Mouse (Mus musculus) layer of hippocampus, postnatal 25 days (tissue): ENCODE results near the gene Itpr1. TPM values are rescaled to one million over a fixed set of nuclear protein-coding genes. Genes with fewer than 3 reads are reported as not detected.

Source experiments
- DNase-seq, 2 experiments: peaks; one replicate each; pipeline ENCODE4 v3.0.0; 2022; ENCODE audit warnings: mixed read lengths in 2 of 2, low spot score in 1 of 2; ENCODE audit errors: extremely low spot score in 1 of 2
- total RNA-seq, 2 experiments: library from RNA; stranded (reverse); gene quantifications; 2 replicates each; pipeline ENCODE4 v1.2.3; 2021

Itpr1 gene
- total RNA-seq, 2 experiments from 2014 or later: 258 to 259 TPM

GRCm38 (mm10) chr6:108494994-108495393 is 282.1 kb downstream of the Itpr1 start:
- no peak for DNase-seq

DNA sequence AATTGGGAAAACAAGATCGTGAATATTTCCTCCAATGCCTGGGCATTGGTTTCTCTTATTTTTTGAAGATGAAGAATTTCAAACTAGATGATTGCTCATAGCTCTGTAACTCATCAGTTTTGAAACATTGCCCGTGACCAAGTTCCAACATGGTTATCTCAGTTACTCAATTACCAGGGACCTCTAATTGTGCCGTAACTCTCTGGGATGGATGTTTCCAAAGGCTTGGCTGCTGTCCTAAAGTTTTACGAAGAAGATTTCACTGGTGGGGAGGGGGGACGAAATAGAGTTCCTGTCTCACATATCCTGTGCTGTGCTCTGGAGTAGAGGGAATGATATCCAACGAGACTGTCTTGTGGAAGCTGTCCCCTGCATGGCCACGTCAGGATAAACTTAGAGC is 285.2 kb downstream of the Itpr1 start:
- no peak for DNase-seq

DNA sequence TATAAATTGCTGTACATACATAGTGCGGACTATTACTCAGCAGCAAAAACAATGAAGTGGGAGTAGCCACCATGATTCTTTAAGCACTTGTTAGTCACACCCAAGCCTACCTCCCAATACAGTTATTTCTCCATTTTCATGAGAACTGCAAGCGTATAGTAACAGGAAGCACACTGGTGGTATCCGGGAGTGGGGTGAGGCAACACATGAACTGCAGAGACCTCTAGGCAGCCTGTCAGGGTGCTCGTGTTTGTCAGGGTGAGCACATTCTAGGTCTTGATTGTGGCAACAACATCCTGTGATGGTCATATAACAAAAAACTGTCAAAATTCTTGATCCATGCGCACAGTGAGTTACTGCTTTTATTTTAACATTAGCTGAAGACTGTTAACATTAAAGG is 290.8 kb downstream of the Itpr1 start:
- no peak for DNase-seq

DNA sequence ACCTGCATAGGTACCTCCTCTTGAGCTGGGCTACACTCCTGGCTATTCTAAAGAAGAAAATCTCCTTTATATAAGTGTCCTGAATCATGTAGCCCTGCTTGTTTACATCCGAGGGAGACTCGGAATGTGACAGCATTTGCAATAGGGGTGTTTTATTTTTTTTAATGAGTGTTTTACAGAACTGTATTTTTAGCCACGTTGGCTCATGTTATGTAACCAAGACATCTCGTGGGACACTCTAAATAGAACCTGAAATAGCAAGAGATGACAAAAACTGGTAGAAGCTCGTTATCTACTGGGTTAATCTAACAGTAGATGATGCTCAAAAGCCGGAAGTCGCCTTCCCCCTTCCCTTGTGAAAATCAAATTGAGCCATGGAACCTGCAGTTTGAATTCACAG is 291.8 kb downstream of the Itpr1 start:
- no peak for DNase-seq

- DNase-seq: no peak
These were observed 293.3 kb downstream of the Itpr1 start for GRCm38 (mm10) chr6:108506161-108506560.

DNA sequence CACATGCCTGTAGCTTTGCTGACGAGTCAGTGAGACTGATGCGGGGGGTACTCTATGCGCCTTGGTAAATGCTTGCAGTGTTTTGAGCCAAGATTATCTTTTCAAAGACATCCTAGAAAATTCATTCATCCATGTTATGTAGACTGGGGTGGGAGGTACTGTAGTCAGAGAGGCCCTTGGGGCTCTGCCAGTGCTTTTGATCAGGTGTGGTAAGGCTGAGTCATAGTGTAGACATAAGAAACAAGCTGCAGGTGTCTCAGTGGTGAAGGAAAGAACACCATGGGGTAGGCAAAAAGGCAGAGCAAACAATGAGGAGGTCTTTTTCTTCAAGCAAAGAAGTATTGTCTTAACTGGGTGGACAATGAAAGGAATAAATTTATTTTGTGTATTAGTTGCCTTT is 294.4 kb downstream of the Itpr1 start:
- DNase-seq: no peak

DNA sequence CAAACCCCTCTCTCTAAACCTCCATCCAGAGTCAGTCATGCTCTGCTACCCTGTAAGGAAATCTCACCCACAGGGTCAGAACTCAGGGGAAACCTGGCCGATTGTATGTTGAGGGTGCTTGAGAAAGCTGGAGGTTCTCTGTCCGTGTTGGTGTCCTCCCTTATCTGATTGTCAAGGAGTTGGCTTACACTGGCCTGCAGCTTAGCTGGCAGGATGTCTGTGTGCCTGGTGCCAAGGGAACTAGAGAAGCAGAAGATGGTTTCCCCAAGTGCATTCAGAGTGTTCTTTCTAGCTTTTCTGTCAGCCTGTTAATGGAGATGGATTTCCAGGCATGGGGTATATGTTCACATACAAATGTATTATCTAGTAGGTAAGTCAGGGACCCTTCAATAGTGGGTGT is 296.4 kb downstream of the Itpr1 start:
- DNase-seq: no peak

DNA sequence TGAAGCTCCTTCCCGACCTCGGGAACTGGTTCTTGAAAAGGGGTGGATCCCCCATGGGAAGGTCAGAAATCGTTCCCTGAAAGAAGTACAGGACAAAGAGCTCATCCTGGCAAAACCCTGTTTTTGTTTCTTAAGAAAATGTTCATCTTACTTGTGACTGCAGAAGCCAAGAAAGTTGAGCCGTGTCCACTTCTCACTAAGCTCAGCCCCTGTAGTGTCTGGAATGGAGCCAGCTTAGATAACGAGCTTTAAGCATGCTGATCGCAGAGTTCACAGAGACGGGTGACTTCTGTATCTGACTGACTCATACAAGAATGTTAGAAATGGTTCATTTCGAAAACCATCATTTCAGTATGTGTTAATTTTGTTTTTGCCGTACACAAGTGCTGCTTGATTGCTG is 297.2 kb downstream of the Itpr1 start:
- no peak for DNase-seq

GRCm38 (mm10) chr6:108512097-108512496 is 299.2 kb downstream of the Itpr1 start:
- DNase-seq: no peak

- DNase-seq: no peak
These were observed 300.1 kb downstream of the Itpr1 start for GRCm38 (mm10) chr6:108512994-108513393.

DNA sequence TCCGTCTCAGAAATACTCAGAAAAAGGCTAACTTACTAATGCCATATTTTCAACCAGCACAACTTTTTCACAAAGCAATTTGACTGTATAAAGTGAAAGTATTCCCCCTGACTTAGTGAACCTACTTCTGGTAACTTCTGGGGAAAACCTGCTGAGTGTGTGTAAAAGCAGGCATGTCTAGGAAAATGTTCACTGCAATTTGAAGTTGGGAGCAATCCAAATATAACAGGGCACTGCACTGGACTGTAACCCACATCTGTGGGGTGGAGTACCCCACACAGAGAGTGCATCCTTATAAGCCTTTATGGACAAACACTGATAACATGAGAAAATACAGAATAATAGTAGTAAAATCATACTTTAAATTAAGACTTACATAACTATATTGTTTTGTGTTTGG is 303.4 kb downstream of the Itpr1 start:
- no peak for DNase-seq

- DNase-seq: no peak
These were observed 304.5 kb downstream of the Itpr1 start for GRCm38 (mm10) chr6:108517241-108517981.

GRCm38 (mm10) chr6:108517986-108518385 is 305.1 kb downstream of the Itpr1 start:
- DNase-seq: no peak

GRCm38 (mm10) chr6:108518552-108518951 is 305.7 kb downstream of the Itpr1 start:
- no peak for DNase-seq

- no peak for DNase-seq
These were observed 306.4 kb downstream of the Itpr1 start for GRCm38 (mm10) chr6:108519327-108519726.

DNA sequence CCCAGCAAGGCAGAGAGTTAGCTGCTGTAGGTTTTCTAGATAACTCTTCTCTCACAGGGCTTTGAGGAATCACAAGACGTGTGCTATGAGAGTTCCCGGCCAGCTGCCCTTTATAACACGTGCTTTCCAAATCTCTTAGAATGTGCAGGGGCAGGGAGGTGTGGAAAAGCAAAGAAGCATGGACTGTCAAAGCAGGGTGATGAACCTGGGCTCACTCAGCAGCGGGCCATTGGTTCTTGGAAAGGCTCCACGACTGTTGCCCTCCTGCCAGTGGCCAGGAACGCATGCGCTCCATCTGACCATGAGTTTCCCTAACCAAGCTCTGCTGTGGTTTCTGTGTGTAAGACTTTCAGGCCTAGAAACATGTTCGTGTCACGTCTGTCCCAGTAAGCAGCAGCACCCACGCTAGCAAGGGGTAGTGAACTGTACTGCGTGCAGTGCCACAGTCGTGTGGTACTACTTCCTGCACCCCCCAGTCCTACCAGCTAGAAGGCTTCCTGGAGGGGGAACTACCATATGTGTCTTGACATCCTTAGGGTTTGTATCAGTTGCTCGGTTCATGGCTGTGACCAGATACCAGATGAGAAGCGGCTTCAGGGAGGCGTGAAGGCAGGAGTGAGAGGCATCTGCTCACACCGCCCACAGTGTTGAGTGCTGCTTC is 311.2 kb downstream of the Itpr1 start:
- DNase-seq: no peak

DNA sequence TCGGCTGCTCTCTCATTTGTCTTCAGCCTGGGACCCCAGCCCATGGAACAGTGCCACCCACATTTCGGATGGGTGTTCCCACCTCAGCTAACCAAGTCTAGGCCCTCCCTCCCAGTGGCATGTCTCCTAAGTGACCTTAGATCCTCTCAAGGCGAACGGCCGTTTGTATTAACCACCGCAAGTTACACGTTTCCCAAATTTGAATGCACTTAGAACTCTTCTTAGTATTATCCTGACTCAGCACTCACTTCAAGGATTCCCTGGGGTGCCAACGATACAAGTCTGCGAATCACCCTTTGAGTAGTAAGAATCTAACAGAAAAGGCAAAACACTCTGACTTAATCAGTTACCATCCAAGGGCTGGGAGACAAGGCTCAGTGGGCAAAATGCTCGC is 311.7 kb downstream of the Itpr1 start:
- DNase-seq: no peak

GRCm38 (mm10) chr6:108527560-108527959 is 314.7 kb downstream of the Itpr1 start:
- no peak for DNase-seq

GRCm38 (mm10) chr6:108527993-108528392 is 315.1 kb downstream of the Itpr1 start:
- DNase-seq: no peak

DNA sequence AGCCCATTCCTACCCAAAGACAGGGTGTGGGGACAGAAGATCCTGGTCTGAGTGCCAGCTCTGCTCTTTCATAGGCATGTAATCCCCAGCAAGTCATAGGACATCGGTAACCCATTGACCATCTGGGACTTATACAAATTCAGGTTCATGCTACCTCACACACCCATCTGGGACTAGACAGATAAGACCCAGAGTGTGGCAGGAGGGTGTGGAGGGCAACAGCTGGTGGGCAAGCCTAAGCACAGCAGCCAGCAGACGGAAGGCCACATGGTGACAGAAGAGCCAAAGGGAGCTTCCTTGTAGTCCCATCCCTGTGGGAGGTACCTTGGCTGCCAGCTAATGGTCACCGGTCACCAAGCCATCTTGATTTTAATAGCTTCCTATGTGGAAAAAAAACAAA is 316.3 kb downstream of the Itpr1 start:
- DNase-seq: no peak

GRCm38 (mm10) chr6:108530781-108531323 is 318.0 kb downstream of the Itpr1 start:
- DNase-seq: no peak
